Mouse (Mus musculus): ENCODE measurements at regions not wholly inside any gene's neighbourhood (a gene's known extent, or its start where the extent isn't known, plus 50 kb on each side); places are given as distances from the start of the nearest gene placed in this dataset.
"Not testable (repeated sequence)": the region's sequence is repeated elsewhere in the genome, so short reads cannot be mapped to it uniquely, and the experiment has no call there.

GRCm38 (mm10) chr15:5841369-5842149 is 458.0 kb upstream of the Dab2 start:
- not testable (repeated sequence) for TF ChIP-seq FLI1 (IDR thresholded peaks at IDR 0.05; ENCODE audit: low read length); GATA1 (IDR thresholded peaks at IDR 0.05; ENCODE audit: borderline replicate concordance, low read length)

All from megakaryocyte, embryonic 14.5 days (primary cell).